Mouse (Mus musculus) retina, embryonic 14.5 days (tissue): ENCODE data around the gene 1110008L16Rik.
"Not testable (repeated sequence)": the region's sequence is repeated elsewhere in the genome, so short reads cannot be mapped to it uniquely, and the experiment has no call there.

Experiments used
- DNase-seq: peaks from one replicate; pipeline ENCODE4 v3.0.0-alpha.2; 2015; ENCODE audit warnings: low spot score

Gene 1110008L16Rik

GRCm38 (mm10) chr12:55343045-55343444 is 43.7 kb downstream of the 1110008L16Rik start:
- DNase-seq: not testable (repeated sequence)

- DNase-seq: no peak
Observed at GRCm38 (mm10) chr12:55343998-55344397, 44.6 kb downstream of the 1110008L16Rik start.

GRCm38 (mm10) chr12:55344583-55344982 is 45.2 kb downstream of the 1110008L16Rik start:
- DNase-seq: no peak

- DNase-seq: no peak
Observed at GRCm38 (mm10) chr12:55353423-55353822, 54.0 kb downstream of the 1110008L16Rik start.

- DNase-seq: peak; percentile 72
Observed at GRCm38 (mm10) chr12:55354904-55355303, 55.5 kb downstream of the 1110008L16Rik start.

GRCm38 (mm10) chr12:55357303-55357702 is 57.9 kb downstream of the 1110008L16Rik start:
- no peak for DNase-seq

GRCm38 (mm10) chr12:55360929-55361328 is 61.6 kb downstream of the 1110008L16Rik start:
- no peak for DNase-seq

GRCm38 (mm10) chr12:55365083-55365482 is 65.7 kb downstream of the 1110008L16Rik start:
- no peak for DNase-seq

GRCm38 (mm10) chr12:55372424-55373055 is 73.2 kb downstream of the 1110008L16Rik start:
- no peak for DNase-seq

GRCm38 (mm10) chr12:55376956-55377609 is 77.7 kb downstream of the 1110008L16Rik start:
- DNase-seq: no peak

- no peak for DNase-seq
Observed at GRCm38 (mm10) chr12:55377610-55377980, 78.2 kb downstream of the 1110008L16Rik start.

- DNase-seq: no peak
Observed at GRCm38 (mm10) chr12:55384023-55384749, 84.8 kb downstream of the 1110008L16Rik start, which contains the start of gene Psma6. Psma6 (plus strand) TSS chr12:55384222.

GRCm38 (mm10) chr12:55384826-55385225 is 85.4 kb downstream of the 1110008L16Rik start:
- no peak for DNase-seq

- peak; percentile 7 for DNase-seq
Observed at GRCm38 (mm10) chr12:55385931-55386330, 86.6 kb downstream of the 1110008L16Rik start.

GRCm38 (mm10) chr12:55386456-55386855 is 87.1 kb downstream of the 1110008L16Rik start:
- DNase-seq: no peak

- no peak for DNase-seq
Observed at GRCm38 (mm10) chr12:55387083-55387787, 87.9 kb downstream of the 1110008L16Rik start.

- no peak for DNase-seq
Observed at GRCm38 (mm10) chr12:55387788-55388465, 88.5 kb downstream of the 1110008L16Rik start.

GRCm38 (mm10) chr12:55388478-55388877 is 89.1 kb downstream of the 1110008L16Rik start:
- peak; percentile 48 for DNase-seq

- DNase-seq: no peak
Observed at GRCm38 (mm10) chr12:55389132-55390081, 90.0 kb downstream of the 1110008L16Rik start.

GRCm38 (mm10) chr12:55392120-55392519 is 92.7 kb downstream of the 1110008L16Rik start:
- no peak for DNase-seq
